Mouse (Mus musculus): ENCODE data around the gene Jagn1.

GRCm38 (mm10) chr6:113489410-113489809 is 47.0 kb downstream of the Jagn1 start:
- no peak for TF ChIP-seq CTCF (conservative IDR thresholded peaks at IDR 0.05; ENCODE audit: low read length)
- no peak for TF ChIP-seq NANOG (IDR thresholded peaks at IDR 0.05; ENCODE audit: borderline replicate concordance, low read length)
